Mouse (Mus musculus): ENCODE results near the gene Ltbp3. TPM values are rescaled to one million over a fixed set of nuclear protein-coding genes. Genes with fewer than 3 reads are reported as not detected.
A peak's percentile ranks its signal among the peaks of the same experiment; 100 is the strongest.

Gene Ltbp3
- polyA plus RNA-seq, 1 experiment from 2014 or later = 3.8 TPM

DNA sequence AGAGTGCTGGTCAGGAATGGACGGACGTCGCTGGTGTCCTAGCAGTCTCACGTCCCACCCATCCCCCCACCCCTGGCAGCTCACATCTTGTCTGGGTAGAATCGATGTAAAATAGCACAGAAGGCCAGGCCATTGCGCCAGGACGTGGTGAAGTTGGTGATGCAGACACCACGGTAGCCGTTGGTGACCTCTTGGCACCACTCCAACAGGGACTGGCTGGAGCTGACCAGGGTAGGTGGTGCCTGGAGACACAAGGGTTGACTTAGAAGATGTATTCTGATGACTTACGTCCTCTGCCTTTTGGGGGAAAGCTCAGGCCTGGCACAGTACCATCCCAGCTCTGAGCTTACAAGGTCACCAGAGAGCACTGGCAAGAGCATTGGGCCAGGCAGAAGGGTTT lies 23.7 kb upstream of the Ltbp3 start:
- Histone ChIP-seq H3K27ac (ENCODE audit: low read depth, low read length) (no peak overlapping the region), H3K4me2 (replicated peaks; ENCODE audit: low read depth, low read length) (no peak overlapping the region), H3K36me3 (ENCODE audit: control insufficient read depth, insufficient read depth, low read length) (peaks cover 21% of the 10 kb centered on the region; the same call in 1 of the 2 replicates), H3K4me1 (replicated peaks; ENCODE audit: control insufficient read depth, insufficient read depth, low read length) (peaks cover 7% of the 10 kb centered on the region), H3K4me3 (ENCODE audit: low read depth, low read length) (no peak overlapping the region), H3K9ac (ENCODE audit: low read depth, low read length) (no peak overlapping the region), H3K9me3 (ENCODE audit: control insufficient read depth, low read length) (no peaks in the 10 kb centered on the region), H3K27me3 (ENCODE audit: control insufficient read depth, insufficient read depth, low read length) (no peaks in the 10 kb centered on the region)
- ATAC-seq (ENCODE audit: low FRiP score) (no peak), DNase-seq (ENCODE audit: low spot score) (no peak)
- 58% methylated on average over 10 of the region's 10 CpGs for WGBS

DNA sequence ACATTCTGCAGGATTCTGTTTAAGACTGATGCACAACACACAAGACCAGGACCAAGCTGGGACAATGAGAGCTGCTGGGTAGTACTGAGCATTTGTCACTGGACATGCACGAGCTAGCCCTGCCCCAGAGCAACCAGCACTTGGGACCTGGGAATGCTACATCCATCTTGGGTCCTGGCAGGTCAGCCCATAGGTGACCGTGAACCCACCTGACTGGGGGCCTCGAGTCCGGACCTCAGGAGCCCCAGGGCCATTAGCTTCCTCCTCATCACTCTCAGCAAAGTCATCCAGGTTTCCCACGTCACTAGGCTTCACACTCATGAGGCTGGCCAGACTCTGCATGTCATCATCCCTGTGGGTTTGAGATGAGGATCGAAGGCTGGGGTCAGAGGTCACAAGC lies 19.5 kb upstream of the Ltbp3 start:
- H3K9me3 ChIP-seq (ENCODE audit: control insufficient read depth, low read length) = no peaks in the 10 kb centered on the region
- H3K27me3 ChIP-seq (ENCODE audit: control insufficient read depth, insufficient read depth, low read length) = no peaks in the 10 kb centered on the region
- H3K36me3 ChIP-seq (ENCODE audit: control insufficient read depth, insufficient read depth, low read length) = peaks cover 24% of the 10 kb centered on the region; the same call in 1 of the 2 replicates
- peaks cover 11% of the 10 kb centered on the region for H3K4me1 ChIP-seq (replicated peaks; ENCODE audit: control insufficient read depth, insufficient read depth, low read length)
- H3K27ac ChIP-seq (ENCODE audit: low read depth, low read length) = no peak overlapping the region
- ATAC-seq (ENCODE audit: low FRiP score) = no peak
- DNase-seq (ENCODE audit: low spot score) = no peak
- no peak overlapping the region for H3K9ac ChIP-seq (ENCODE audit: low read depth, low read length)
- H3K4me3 ChIP-seq (ENCODE audit: low read depth, low read length) = no peak overlapping the region
- WGBS = 92% methylated on average over 6 of the region's 6 CpGs
- no peak overlapping the region for H3K4me2 ChIP-seq (replicated peaks; ENCODE audit: low read depth, low read length)

DNA sequence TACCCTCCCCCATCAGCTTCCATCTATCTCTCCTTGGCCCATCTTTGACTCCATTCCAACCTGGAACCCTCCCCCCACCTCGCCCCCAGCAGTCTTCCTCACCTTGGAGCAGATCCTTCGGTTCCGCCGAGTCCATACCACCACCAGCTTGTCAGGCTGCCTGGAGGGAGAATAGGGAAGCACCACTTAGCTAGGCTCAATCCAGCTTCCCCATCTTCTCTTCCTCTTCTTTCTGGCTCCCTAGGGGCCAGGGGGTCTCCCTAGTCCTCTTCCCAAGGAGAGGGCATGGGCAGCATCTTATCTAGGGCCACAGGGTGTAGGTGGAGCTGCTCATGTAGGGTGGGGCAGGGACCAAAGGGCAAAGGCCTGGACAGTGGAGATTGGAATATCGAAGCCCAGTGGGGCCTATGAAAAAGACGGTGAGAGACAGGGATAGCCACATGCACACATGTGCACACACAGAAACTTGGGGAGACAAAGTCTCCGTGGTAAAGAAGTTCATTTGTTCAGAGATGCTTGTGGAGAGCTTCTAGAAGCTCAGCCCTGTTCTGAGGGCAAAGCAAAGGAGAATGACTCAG lies 17.8 kb upstream of the Ltbp3 start:
- no peak overlapping the region for H3K9ac ChIP-seq (ENCODE audit: low read depth, low read length)
- WGBS = 93% methylated on average over 7 of the region's 7 CpGs
- ATAC-seq (ENCODE audit: low FRiP score) (no peak), DNase-seq (ENCODE audit: low spot score) (no peak)
- H3K4me2 ChIP-seq (replicated peaks; ENCODE audit: low read depth, low read length) = no peak overlapping the region
- no peak overlapping the region for H3K27ac ChIP-seq (ENCODE audit: low read depth, low read length)
- H3K4me3 ChIP-seq (ENCODE audit: low read depth, low read length) = no peak overlapping the region
- H3K4me1 ChIP-seq (replicated peaks; ENCODE audit: control insufficient read depth, insufficient read depth, low read length) = peaks cover 12% of the 10 kb centered on the region
- H3K36me3 ChIP-seq (ENCODE audit: control insufficient read depth, insufficient read depth, low read length) = peaks cover 24% of the 10 kb centered on the region; the same call in 1 of the 2 replicates
- H3K9me3 ChIP-seq (ENCODE audit: control insufficient read depth, low read length) = no peaks in the 10 kb centered on the region
- no peaks in the 10 kb centered on the region for H3K27me3 ChIP-seq (ENCODE audit: control insufficient read depth, insufficient read depth, low read length)

- H3K27ac ChIP-seq (ENCODE audit: low read depth, low read length) = no peak overlapping the region
- no peak for ATAC-seq (ENCODE audit: low FRiP score)
- 0 out of 2 replicates have a peak overlapping the region, but pooled peaks have one; percentile 4 for H3K9ac ChIP-seq (ENCODE audit: low read depth, low read length)
- H3K27me3 ChIP-seq (ENCODE audit: control insufficient read depth, insufficient read depth, low read length) = no peaks in the 10 kb centered on the region
- no peak overlapping the region for H3K4me3 ChIP-seq (ENCODE audit: low read depth, low read length)
- H3K4me2 ChIP-seq (replicated peaks; ENCODE audit: low read depth, low read length) = 0 out of 2 replicates have a peak overlapping the region, but pooled peaks have one; percentile 7
- DNase-seq (ENCODE audit: low spot score) = no peak
- H3K9me3 ChIP-seq (ENCODE audit: control insufficient read depth, low read length) = no peaks in the 10 kb centered on the region
- WGBS = 78% methylated on average over 4 of the region's 4 CpGs
- H3K4me1 ChIP-seq (replicated peaks; ENCODE audit: control insufficient read depth, insufficient read depth, low read length) = peaks cover 14% of the 10 kb centered on the region
- peaks cover 23% of the 10 kb centered on the region; the same call in 1 of the 2 replicates for H3K36me3 ChIP-seq (ENCODE audit: control insufficient read depth, insufficient read depth, low read length)
Measured at GRCm38 (mm10) chr19:5723934-5724548, 16.7 kb upstream of the Ltbp3 start.

- Histone ChIP-seq H3K4me1 (replicated peaks; ENCODE audit: control insufficient read depth, insufficient read depth, low read length) (peaks cover 14% of the 10 kb centered on the region), H3K4me3 (ENCODE audit: low read depth, low read length) (no peak overlapping the region), H3K27ac (ENCODE audit: low read depth, low read length) (no peak overlapping the region), H3K9ac (ENCODE audit: low read depth, low read length) (no peak overlapping the region), H3K36me3 (ENCODE audit: control insufficient read depth, insufficient read depth, low read length) (peaks cover 20% of the 10 kb centered on the region; the same call in 1 of the 2 replicates), H3K9me3 (ENCODE audit: control insufficient read depth, low read length) (no peaks in the 10 kb centered on the region), H3K4me2 (replicated peaks; ENCODE audit: low read depth, low read length) (peak overlapping the region; percentile 1), H3K27me3 (ENCODE audit: control insufficient read depth, insufficient read depth, low read length) (no peaks in the 10 kb centered on the region)
- ATAC-seq (ENCODE audit: low FRiP score) = no peak
- WGBS = 74% methylated on average over 7 of the region's 7 CpGs
- no peak for DNase-seq (ENCODE audit: low spot score)
Measured at GRCm38 (mm10) chr19:5724549-5724941, 16.2 kb upstream of the Ltbp3 start.

DNA sequence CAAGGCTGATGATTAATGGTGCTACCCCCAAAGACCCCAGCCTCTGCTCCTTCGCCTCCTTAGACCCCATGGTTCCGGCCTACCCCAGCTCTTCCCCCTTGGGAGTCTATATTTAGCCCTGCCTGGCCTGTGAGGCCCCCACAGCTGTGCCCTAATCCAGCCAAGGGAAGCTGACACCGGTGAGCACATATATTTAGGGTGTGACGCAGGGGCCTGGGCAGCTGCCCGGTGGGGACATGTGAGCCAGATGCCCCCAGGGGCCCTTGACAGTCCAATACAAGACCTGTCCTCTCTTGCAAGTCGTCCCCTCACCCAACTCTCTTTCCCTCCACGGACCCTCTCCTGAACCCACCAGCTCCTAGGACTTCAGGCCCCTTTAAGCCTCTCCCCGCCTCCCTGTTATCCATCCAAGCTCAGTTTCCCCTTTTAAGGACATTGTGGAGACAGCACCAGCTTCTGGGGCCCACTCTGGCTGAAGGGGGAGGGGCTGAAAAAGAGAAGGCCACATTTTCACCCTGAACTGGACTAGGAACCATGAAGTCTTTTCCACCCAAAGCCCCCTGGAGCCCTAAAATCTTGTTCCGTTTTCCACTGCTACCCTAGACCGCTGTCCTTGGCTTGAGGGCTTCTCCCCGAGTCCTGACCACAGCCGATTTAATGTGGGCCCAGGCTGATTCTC lies 15.5 kb upstream of the Ltbp3 start:
- Histone ChIP-seq H3K9me3 (ENCODE audit: control insufficient read depth, low read length) (no peaks in the 10 kb centered on the region), H3K4me1 (replicated peaks; ENCODE audit: control insufficient read depth, insufficient read depth, low read length) (peaks cover 14% of the 10 kb centered on the region), H3K27me3 (ENCODE audit: control insufficient read depth, insufficient read depth, low read length) (no peaks in the 10 kb centered on the region), H3K4me2 (replicated peaks; ENCODE audit: low read depth, low read length) (peak overlapping the region; percentile 1), H3K36me3 (ENCODE audit: control insufficient read depth, insufficient read depth, low read length) (peaks cover 14% of the 10 kb centered on the region; the same call in 1 of the 2 replicates), H3K9ac (ENCODE audit: low read depth, low read length) (0 out of 2 replicates have a peak overlapping the region, but pooled peaks have one; percentile 34), H3K4me3 (ENCODE audit: low read depth, low read length) (no peak overlapping the region; the same call in 1 of the 2 replicates), H3K27ac (ENCODE audit: low read depth, low read length) (no peak overlapping the region)
- 70% methylated on average over 12 of the region's 12 CpGs for WGBS
- DNase-seq (ENCODE audit: low spot score) (no peak), ATAC-seq (ENCODE audit: low FRiP score) (no peak)

DNA sequence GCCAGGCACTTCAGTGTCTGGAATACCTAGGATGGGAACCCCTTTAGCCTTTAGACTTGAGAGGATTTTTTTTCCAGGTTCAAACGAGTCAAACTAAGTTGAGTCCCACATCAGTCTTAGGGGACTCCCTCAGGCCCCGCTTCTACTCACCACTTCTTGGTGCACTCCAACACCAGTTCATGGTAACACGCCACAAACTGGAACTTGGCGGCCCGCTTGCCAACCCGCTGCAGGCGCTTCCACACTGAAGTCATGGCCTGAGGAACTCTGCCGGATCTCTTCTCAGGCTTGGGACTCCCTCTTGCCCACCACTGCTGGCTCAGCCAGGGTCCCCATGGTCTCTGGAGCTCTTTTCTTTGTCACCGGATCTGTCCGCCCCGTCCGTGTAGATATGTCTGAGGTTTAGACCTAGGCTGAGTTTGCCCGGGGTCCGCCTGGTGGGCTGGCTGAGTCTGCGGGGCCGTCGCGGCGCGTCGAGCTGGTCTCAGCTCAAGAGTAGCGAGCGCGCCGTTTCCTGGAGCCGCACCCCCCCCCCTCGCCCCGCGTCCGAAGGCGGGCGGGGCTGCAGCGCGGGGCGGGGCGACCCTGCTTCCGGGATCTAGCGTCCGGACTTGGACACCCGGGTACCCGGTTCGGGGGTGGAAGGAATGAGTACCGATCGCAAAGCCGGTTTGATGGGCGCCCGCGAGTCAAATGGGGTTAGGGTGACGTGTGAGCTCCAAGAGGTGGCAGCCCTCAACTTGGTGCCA lies 14.8 kb upstream of the Ltbp3 start, which contains the start of gene Ehbp1l1:
Gene Ehbp1l1 (minus strand): TSS at position 551 of the 749 bp plus-strand sequence.
- Histone ChIP-seq H3K27me3 (ENCODE audit: control insufficient read depth, insufficient read depth, low read length) (no peaks in the 10 kb centered on the region), H3K4me3 (ENCODE audit: low read depth, low read length) (peak within 1 kb of the TSS; percentile 26), H3K4me2 (replicated peaks; ENCODE audit: low read depth, low read length) (peak within 1 kb of the TSS; percentile 63), H3K9ac (ENCODE audit: low read depth, low read length) (peak within 1 kb of the TSS; percentile 49), H3K36me3 (ENCODE audit: control insufficient read depth, insufficient read depth, low read length) (peaks cover 8% of the 10 kb centered on the region; the same call in 1 of the 2 replicates), H3K9me3 (ENCODE audit: control insufficient read depth, low read length) (no peaks in the 10 kb centered on the region), H3K4me1 (replicated peaks; ENCODE audit: control insufficient read depth, insufficient read depth, low read length) (peaks cover 16% of the 10 kb centered on the region), H3K27ac (ENCODE audit: low read depth, low read length) (0 out of 2 replicates have a peak within 1 kb of the TSS, but pooled peaks have one; percentile 11)
- no peak for ATAC-seq (ENCODE audit: low FRiP score)
- peak; percentile 56 for DNase-seq (ENCODE audit: low spot score)
- WGBS = 18% methylated on average over 38 of the region's 49 CpGs

DNA sequence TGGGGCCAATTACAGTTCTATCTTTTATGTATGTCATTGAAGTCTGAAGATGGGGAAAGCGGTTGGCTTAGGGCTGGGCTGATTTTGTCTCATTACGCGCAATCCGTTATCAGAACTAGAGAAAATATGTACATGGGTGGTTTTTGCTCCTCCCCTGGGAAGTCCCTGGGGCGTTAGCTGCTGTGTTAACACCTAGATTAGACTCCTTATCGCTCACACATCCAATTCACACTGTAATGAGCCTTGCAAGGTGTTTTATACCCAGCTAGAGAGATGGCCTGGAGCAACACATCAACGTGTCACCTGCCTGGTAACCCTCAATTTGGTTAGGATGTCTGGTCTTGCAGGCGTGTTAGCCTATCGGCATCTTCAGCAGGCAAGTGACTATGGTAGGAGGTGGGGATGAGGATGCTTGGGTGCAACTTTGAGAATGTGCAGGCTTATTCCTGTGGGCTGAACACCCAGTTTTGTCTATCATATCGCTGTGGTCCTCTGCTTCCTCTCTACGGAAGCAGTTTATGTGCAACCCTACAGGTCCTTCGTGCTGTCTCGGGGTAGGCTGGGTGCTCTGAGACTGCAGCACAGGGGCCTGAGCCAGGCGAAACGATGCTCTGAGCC lies 13.6 kb upstream of the Ltbp3 start:
- Histone ChIP-seq H3K4me1 (replicated peaks; ENCODE audit: control insufficient read depth, insufficient read depth, low read length) (peaks cover 16% of the 10 kb centered on the region), H3K36me3 (ENCODE audit: control insufficient read depth, insufficient read depth, low read length) (peaks cover 3% of the 10 kb centered on the region; the same call in 1 of the 2 replicates)
- WGBS = 82% methylated on average over 15 of the region's 15 CpGs

More for the DNA sequence above, 13.6 kb upstream of the Ltbp3 start:
- peak overlapping the region; percentile 53; the same call in 1 of the 2 replicates for H3K9ac ChIP-seq (ENCODE audit: low read depth, low read length)
- H3K4me2 ChIP-seq (replicated peaks; ENCODE audit: low read depth, low read length) = peak overlapping the region; percentile 96
- no peaks in the 10 kb centered on the region for H3K27me3 ChIP-seq (ENCODE audit: control insufficient read depth, insufficient read depth, low read length)
- DNase-seq (ENCODE audit: low spot score) = no peak
- no peak overlapping the region for H3K27ac ChIP-seq (ENCODE audit: low read depth, low read length)
- H3K9me3 ChIP-seq (ENCODE audit: control insufficient read depth, low read length) = no peaks in the 10 kb centered on the region
- H3K4me3 ChIP-seq (ENCODE audit: low read depth, low read length) = peak overlapping the region; percentile 98
- no peak for ATAC-seq (ENCODE audit: low FRiP score)

All from hindbrain, embryonic 11.5 days (tissue).